Mouse (Mus musculus): ENCODE results near the gene Pak4. TPM values are rescaled to one million over a fixed set of nuclear protein-coding genes. Genes with fewer than 3 reads are reported as not detected.

Gene Pak4
- total and polyA plus RNA-seq, 3 experiments: 9.3 to 26.6 TPM; not detected in 1

DNA sequence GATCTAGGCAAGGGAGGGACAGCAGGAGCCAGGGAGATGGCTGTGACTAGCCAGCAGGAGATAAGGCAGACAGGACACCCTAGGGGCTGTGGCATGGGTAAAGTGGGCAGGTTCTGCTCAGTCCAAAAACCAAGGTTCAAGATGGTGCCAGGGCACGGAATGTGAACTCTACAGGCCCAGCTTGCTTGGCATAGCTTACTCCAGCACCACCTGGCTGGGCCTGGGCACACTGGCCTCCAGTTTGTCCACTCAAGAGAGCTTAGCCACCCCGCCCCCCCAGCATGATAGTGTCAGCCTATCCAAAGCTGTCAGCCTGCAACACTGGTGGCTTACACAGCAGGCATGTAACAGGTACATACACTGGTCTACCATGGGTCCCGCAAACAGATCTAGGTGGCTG lies 24.7 kb downstream of the Pak4 start:
- TF ChIP-seq RAD21 (IDR thresholded peaks at IDR 0.05; ENCODE audit: low read depth, low read length): no peak
- TF ChIP-seq MAZ (IDR thresholded peaks at IDR 0.05; ENCODE audit: low read depth, low read length): no peak
- TF ChIP-seq MYC (IDR thresholded peaks at IDR 0.05; ENCODE audit: low read depth, low read length): no peak
- TF ChIP-seq MXI1 (IDR thresholded peaks at IDR 0.05; ENCODE audit: low read depth, low read length): no peak
- TF ChIP-seq MAX (IDR thresholded peaks at IDR 0.05; ENCODE audit: low read length): no peak
- no peak for TF ChIP-seq HCFC1 (IDR thresholded peaks at IDR 0.05; ENCODE audit: low read depth, low read length)
- no peak for TF ChIP-seq POLR2AphosphoS5 (IDR thresholded peaks at IDR 0.05; ENCODE audit: borderline replicate concordance, low read depth, low read length)
- TF ChIP-seq SIN3A (IDR thresholded peaks at IDR 0.05; ENCODE audit: low read length): no peak
- TF ChIP-seq RCOR1 (IDR thresholded peaks at IDR 0.05; ENCODE audit: low read depth, low read length): no peak
- no peak for TF ChIP-seq NELFE (IDR thresholded peaks at IDR 0.05; ENCODE audit: low read depth, low read length)
- TF ChIP-seq CHD2 (IDR thresholded peaks at IDR 0.05; ENCODE audit: low read length): no peak
- H3K9me3 ChIP-seq (replicated peaks; ENCODE audit: insufficient read depth, low read length): no peaks in the 10 kb centered on the region
- H3K79me2 ChIP-seq (ENCODE audit: control insufficient read depth, insufficient read depth, low read length, poor library complexity): no peaks in the 10 kb centered on the region
- no peak overlapping the region for H3K4me3 ChIP-seq (ENCODE audit: control insufficient read depth in 1 of 2, insufficient read depth in 1 of 2, low read depth in 2 of 2, low read length in 2 of 2)
- H3K4me1 ChIP-seq (ENCODE audit: control insufficient read depth in 1 of 2, insufficient read depth in 2 of 2, low read length in 2 of 2): peaks cover 6 to 8% of the 10 kb centered on the region in 2 experiments; a peak in 3 of 4 replicates
- H3K27ac ChIP-seq (ENCODE audit: control insufficient read depth, low read depth, low read length): no peak overlapping the region
- no peak for DNase-seq (ENCODE audit: low read depth, low spot score)
- no peaks in the 10 kb centered on the region for H3K36me3 ChIP-seq (ENCODE audit: control insufficient read depth in 1 of 2, insufficient read depth in 2 of 2, low read length in 2 of 2)
- no peak overlapping the region for H3K9ac ChIP-seq (ENCODE audit: control insufficient read depth, low read depth, low read length, poor library complexity, severe bottlenecking)
- no peaks in the 10 kb centered on the region for H3K27me3 ChIP-seq (ENCODE audit: control insufficient read depth in 1 of 2, insufficient read depth in 2 of 2, low read length in 2 of 2)

DNA sequence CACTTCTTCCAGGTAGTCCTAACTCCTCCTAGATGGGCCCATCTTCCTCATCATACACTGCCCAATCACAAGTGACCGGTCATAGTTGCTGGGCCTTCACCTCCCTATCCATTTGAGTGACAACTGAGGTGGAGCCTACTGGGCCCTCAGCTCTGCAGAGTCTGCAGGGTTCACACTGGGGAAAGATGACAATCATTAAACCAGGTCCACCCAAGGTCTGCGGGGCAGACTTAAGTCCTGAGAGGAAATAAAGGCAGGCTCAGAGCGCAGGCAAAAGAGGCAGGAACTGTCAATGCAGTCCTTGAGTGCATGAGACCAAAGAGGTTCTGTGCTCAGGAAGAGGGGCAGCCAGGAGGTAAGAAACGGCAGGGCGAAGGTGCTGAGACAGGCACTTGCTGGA lies 25.3 kb downstream of the Pak4 start:
- H3K27ac ChIP-seq (ENCODE audit: control insufficient read depth, low read depth, low read length): no peak overlapping the region

More for the DNA sequence above, 25.3 kb downstream of the Pak4 start:
- Histone ChIP-seq H3K27me3 (ENCODE audit: control insufficient read depth in 1 of 2, insufficient read depth in 2 of 2, low read length in 2 of 2) (no peaks in the 10 kb centered on the region), H3K36me3 (ENCODE audit: control insufficient read depth in 1 of 2, insufficient read depth in 2 of 2, low read length in 2 of 2) (no peaks in the 10 kb centered on the region; a peak in 1 of 4 replicates), H3K9me3 (replicated peaks; ENCODE audit: insufficient read depth, low read length) (no peaks in the 10 kb centered on the region), H3K79me2 (ENCODE audit: control insufficient read depth, insufficient read depth, low read length, poor library complexity) (no peaks in the 10 kb centered on the region), H3K4me3 (ENCODE audit: control insufficient read depth in 1 of 2, insufficient read depth in 1 of 2, low read depth in 2 of 2, low read length in 2 of 2) (no peak overlapping the region), H3K4me1 (ENCODE audit: control insufficient read depth in 1 of 2, insufficient read depth in 2 of 2, low read length in 2 of 2) (peaks cover 6 to 8% of the 10 kb centered on the region in 2 experiments; a peak in 3 of 4 replicates), H3K9ac (ENCODE audit: control insufficient read depth, low read depth, low read length, poor library complexity, severe bottlenecking) (no peak overlapping the region)
- no peak for TF ChIP-seq UBTF (IDR thresholded peaks at IDR 0.05; ENCODE audit: borderline replicate concordance, insufficient read depth, low read depth, low read length)
- no peak for TF ChIP-seq E2F4 (IDR thresholded peaks at IDR 0.05; ENCODE audit: borderline replicate concordance, low read depth, low read length)
- TF ChIP-seq SIN3A (IDR thresholded peaks at IDR 0.05; ENCODE audit: low read length): no peak
- no peak for TF ChIP-seq MAFK (IDR thresholded peaks at IDR 0.05; ENCODE audit: borderline replicate concordance, low read depth, low read length)
- no peak for TF ChIP-seq EP300 (IDR thresholded peaks at IDR 0.05; ENCODE audit: low read depth in 1 of 2, low read length in 2 of 2)
- TF ChIP-seq POLR2AphosphoS2 (IDR thresholded peaks at IDR 0.05; ENCODE audit: low read length): no peak
- TF ChIP-seq ZNF384 (IDR thresholded peaks at IDR 0.05; ENCODE audit: low read depth, low read length): no peak
- TF ChIP-seq MYC (IDR thresholded peaks at IDR 0.05; ENCODE audit: low read depth, low read length): no peak
- TF ChIP-seq ETS1 (IDR thresholded peaks at IDR 0.05; ENCODE audit: low read depth, low read length): no peak
- no peak for TF ChIP-seq GATA1 (IDR thresholded peaks at IDR 0.05; ENCODE audit: low read depth, low read length)
- no peak for TF ChIP-seq GABPA (IDR thresholded peaks at IDR 0.05; ENCODE audit: low read depth, low read length)
- TF ChIP-seq BHLHE40 (IDR thresholded peaks at IDR 0.05; ENCODE audit: borderline replicate concordance, low read depth, low read length): no peak
- no peak for TF ChIP-seq MEF2A (IDR thresholded peaks at IDR 0.05; ENCODE audit: extremely low read depth, insufficient replicate concordance, low read depth, low read length, poor library complexity, severe bottlenecking)
- TF ChIP-seq MAX (IDR thresholded peaks at IDR 0.05; ENCODE audit: low read length): no peak
- no peak for DNase-seq (ENCODE audit: low read depth, low spot score)
